Comparison of ENCODE assay signal across 9 mouse cellular contexts in the genomic region with DNA sequence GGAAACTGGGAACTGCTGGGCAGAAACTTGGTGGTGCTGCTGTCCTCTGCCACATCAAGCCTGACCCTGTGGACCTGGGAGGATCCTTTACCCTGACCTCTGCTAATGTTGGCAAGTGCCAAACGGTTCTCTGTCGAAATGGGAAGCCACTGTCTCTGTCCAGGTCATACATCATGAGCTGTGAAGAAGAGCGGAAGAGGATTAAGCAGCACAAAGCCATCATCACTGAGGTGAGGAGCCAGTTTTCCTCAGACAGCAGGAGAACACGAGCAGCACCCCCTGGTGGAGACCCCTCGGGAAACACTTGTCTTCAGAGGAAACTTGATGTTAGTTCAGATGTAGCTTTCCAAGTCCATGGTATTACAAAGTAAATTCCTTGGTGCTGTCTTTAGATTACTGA.
A peak's percentile ranks its signal among the peaks of the same experiment; 100 is the strongest.
DNase-seq lines count a peak whose midpoint lies in the region; ATAC-seq and TF ChIP-seq lines count a peak whose summit lies in the region.
"Had no signal": no experiment of that assay in that cellular context is flagged by ENCODE, and none has a peak within 500 bp of the region (broad histone marks: within the 10 kb centered on the region; RNA-seq: fewer than 3 reads in every experiment).

No protein-coding gene starts in this region.

- 26% methylated on average over 5 of the region's 5 CpGs for WGBS in embryonic facial prominence, embryonic 11.5 days
- WGBS in limb, embryonic 14.5 days = 20% methylated on average over 5 of the region's 5 CpGs

- H3K27ac ChIP-seq in embryonic facial prominence, embryonic 11.5 days (replicated peaks; ENCODE audit: low read depth, low read length) = no peak overlapping the region
- no peak overlapping the region for H3K27ac ChIP-seq in limb, embryonic 14.5 days (replicated peaks; ENCODE audit: low read depth, low read length)

- no peaks in the 10 kb centered on the region for H3K4me1 ChIP-seq in embryonic facial prominence, embryonic 11.5 days (ENCODE audit: control insufficient read depth, insufficient read depth, low read length)
- no peaks in the 10 kb centered on the region for H3K4me1 ChIP-seq in limb, embryonic 14.5 days (ENCODE audit: control insufficient read depth, insufficient read depth, low read length)

- no peaks in the 10 kb centered on the region for H3K9me3 ChIP-seq in embryonic facial prominence, embryonic 11.5 days (replicated peaks; ENCODE audit: control insufficient read depth, low read length)
- no peaks in the 10 kb centered on the region for H3K9me3 ChIP-seq in limb, embryonic 14.5 days (ENCODE audit: control insufficient read depth, low read length)
- H3K9me3 ChIP-seq: megakaryocyte, embryonic 14.5 days had no signal

- no peak overlapping the region for H3K4me2 ChIP-seq in embryonic facial prominence, embryonic 11.5 days (ENCODE audit: low read depth, low read length)
- H3K4me2 ChIP-seq in limb, embryonic 14.5 days (replicated peaks; ENCODE audit: low read depth, low read length, severe bottlenecking) = no peak overlapping the region

- no peak for TF ChIP-seq POLR2A in limb, embryonic 14.5 days (IDR thresholded peaks at IDR 0.05; ENCODE audit: borderline replicate concordance, extremely low read depth, insufficient read depth, insufficient read length)

- no peak overlapping the region for H3K9ac ChIP-seq in embryonic facial prominence, embryonic 11.5 days (replicated peaks; ENCODE audit: low read length)
- no peak overlapping the region for H3K9ac ChIP-seq in limb, embryonic 14.5 days (ENCODE audit: low read depth, low read length, severe bottlenecking)

- no peak overlapping the region for H3K4me3 ChIP-seq in embryonic facial prominence, embryonic 11.5 days (ENCODE audit: low read depth, low read length)
- no peak overlapping the region for H3K4me3 ChIP-seq in limb, embryonic 14.5 days (replicated peaks; ENCODE audit: low read length)
- H3K4me3 ChIP-seq: megakaryocyte, embryonic 14.5 days had no signal

- ATAC-seq in embryonic facial prominence, embryonic 11.5 days (replicated peaks; ENCODE audit: insufficient number of reproducible peaks, low FRiP score, low TSS enrichment, low read depth) = 0 out of 2 replicates have a peak, but pooled peaks have one; percentile 35
- ATAC-seq in limb, embryonic 14.5 days (ENCODE audit: low FRiP score, low read depth) = no peak

- H3K36me3 ChIP-seq in embryonic facial prominence, embryonic 11.5 days (replicated peaks; ENCODE audit: control insufficient read depth, insufficient read depth, low read depth, low read length) = no peaks in the 10 kb centered on the region; the same call in 1 of the 2 replicates
- H3K36me3 ChIP-seq in limb, embryonic 14.5 days (ENCODE audit: control insufficient read depth, insufficient read depth, low read length) = peaks cover 29% of the 10 kb centered on the region

- peak; percentile 40 to 71 for DNase-seq in right cerebral cortex, postnatal 10 days (ENCODE audit: low spot score in 2 of 2)
- DNase-seq in right cerebral cortex, postnatal 36 days (ENCODE audit: low spot score in 2 of 2) = no peak
- peak; percentile 69 for DNase-seq in adrenal gland, postnatal 14 days
- peak; percentile 79 for DNase-seq in embryonic facial prominence, embryonic 11.5 days (ENCODE audit: low spot score)
- peak; percentile 72 for DNase-seq in heart, postnatal 4 days
- peak; percentile 85 for DNase-seq in limb, embryonic 14.5 days (ENCODE audit: low spot score)
- DNase-seq in neural tube, embryonic 10.5 days (ENCODE audit: extremely low spot score, low spot score) = peak; percentile 68
- DNase-seq in thymus, postnatal 36 days = peak; percentile 57 to 66

- no peaks in the 10 kb centered on the region for H3K27me3 ChIP-seq in embryonic facial prominence, embryonic 11.5 days (ENCODE audit: control insufficient read depth, insufficient read depth, low read length)
- H3K27me3 ChIP-seq in limb, embryonic 14.5 days (ENCODE audit: control insufficient read depth, insufficient read depth, low read length) = no peaks in the 10 kb centered on the region

Comparison
In these comparisons a context has a peak if more than half of its experiments do, and no peak if none do; other contexts are left out.
1. DNase-seq: peak in right cerebral cortex, postnatal 10 days (2 of 2), adrenal gland, postnatal 14 days (single experiment), embryonic facial prominence, embryonic 11.5 days (single experiment), heart, postnatal 4 days (single experiment), limb, embryonic 14.5 days (single experiment), neural tube, embryonic 10.5 days (single experiment) and thymus, postnatal 36 days (2 of 2); none in right cerebral cortex, postnatal 36 days (0 of 2).